Mouse (Mus musculus) hindbrain, embryonic 16.5 days (tissue): Measurements from ENCODE around the gene Myo1b. TPM values are rescaled to one million over a fixed set of nuclear protein-coding genes. Genes with fewer than 3 reads are reported as not detected.
A peak's percentile ranks its signal among the peaks of the same experiment; 100 is the strongest.
"Not testable (repeated sequence)": the region's sequence is repeated elsewhere in the genome, so short reads cannot be mapped to it uniquely, and the experiment has no call there.

Source experiments
- ATAC-seq: fragments of 200-750 bp; cut with Nextera tagmentation; 2 replicates; pipeline ENCODE4 v1.8.0; 2017; ENCODE audit warnings: moderate TSS enrichment, moderate library complexity
- H3K27ac ChIP-seq: fragments of 300-500 bp; sonication (generic); 2 replicates; pipeline ENCODE4 v1.5.1; 2014; ENCODE audit warnings: low read depth, mild to moderate bottlenecking, control low read depth, low read length, moderate library complexity
- H3K27me3 ChIP-seq: fragments of 300-500 bp; sonication (generic); replicated peaks from 2 replicates; pipeline ENCODE4 v1.6.1; 2014; ENCODE audit warnings: low read length; ENCODE audit not compliant: control insufficient read depth, insufficient read depth
- H3K36me3 ChIP-seq: fragments of 300-500 bp; sonication (generic); 2 replicates; pipeline ENCODE4 v1.6.1; 2014; ENCODE audit warnings: mild to moderate bottlenecking, low read length, moderate library complexity, mixed read lengths; ENCODE audit not compliant: control insufficient read depth, insufficient read depth
- H3K4me1 ChIP-seq: fragments of 300-500 bp; sonication (generic); 2 replicates; pipeline ENCODE4 v1.6.1; 2014; ENCODE audit warnings: low read depth, low read length; ENCODE audit not compliant: control insufficient read depth, insufficient read depth
- H3K4me2 ChIP-seq: fragments of 300-500 bp; sonication (generic); 2 replicates; pipeline ENCODE4 v1.6.1; 2014; ENCODE audit warnings: mild to moderate bottlenecking, low read length, control low read depth, moderate library complexity
- H3K4me3 ChIP-seq: fragments of 300-500 bp; sonication (generic); 2 replicates; pipeline ENCODE4 v1.5.1; 2014; ENCODE audit warnings: mild to moderate bottlenecking, low read length, control low read depth, moderate library complexity
- H3K9ac ChIP-seq: fragments of 300-500 bp; sonication (generic); 2 replicates; pipeline ENCODE4 v1.6.1; 2014; ENCODE audit warnings: low read depth, mild to moderate bottlenecking, control low read depth, low read length, moderate library complexity
- H3K9me3 ChIP-seq: fragments of 300-500 bp; sonication (generic); 2 replicates; pipeline ENCODE4 v1.6.1; 2014; ENCODE audit warnings: mild to moderate bottlenecking, low read length, moderate library complexity; ENCODE audit not compliant: control insufficient read depth
- WGBS: fragments of 180-500 bp; shearing (Covaris S2); extraction: QIAGEN DNeasy Blood & Tissue Kit; methylation state at CpG from one replicate; pipeline ENCODE4 v1.1.7; 2014; 5-methylcytosine and 5-hydroxymethylcytosine counted together
- polyA plus RNA-seq: library from polyadenylated mRNA; unstranded; fragments of >200 nt; fragmentation: Nextera tagmentation; extraction: Ambion mirVana; gene quantifications from 2 replicates; pipeline ENCODE4 v1.2.1, GENCODE M21; 2015

The Myo1b gene
- polyA plus RNA-seq, 1 experiment from 2014 or later: 43.2 TPM

GRCm38 (mm10) chr1:51885356-51885983 is 30.4 kb downstream of the Myo1b start:
- Histone ChIP-seq H3K27ac (no peak overlapping the region), H3K4me1 (peaks cover 9% of the 10 kb centered on the region)
- WGBS: 72% methylated on average over 8 of the region's 8 CpGs

GRCm38 (mm10) chr1:51883211-51883610 is 32.7 kb downstream of the Myo1b start:
- Histone ChIP-seq H3K4me2 (no peak overlapping the region), H3K9ac (no peak overlapping the region), H3K4me1 (peaks cover 14% of the 10 kb centered on the region), H3K4me3 (no peak overlapping the region), H3K9me3 (no peaks in the 10 kb centered on the region), H3K36me3 (no peaks in the 10 kb centered on the region), H3K27ac (no peak overlapping the region), H3K27me3 (no peaks in the 10 kb centered on the region)
- ATAC-seq: no peak
- WGBS: 97% methylated on average over 2 of the region's 2 CpGs

More at GRCm38 (mm10) chr1:51885356-51885983, 30.4 kb downstream of the Myo1b start:
- Histone ChIP-seq H3K4me2 (no peak overlapping the region), H3K9me3 (no peaks in the 10 kb centered on the region), H3K9ac (no peak overlapping the region), H3K36me3 (no peaks in the 10 kb centered on the region), H3K4me3 (no peak overlapping the region), H3K27me3 (no peaks in the 10 kb centered on the region)
- ATAC-seq: 0 out of 2 replicates have a peak, but pooled peaks have one; percentile 22

- 96% methylated on average over 10 of the region's 10 CpGs for WGBS
- Histone ChIP-seq H3K4me3 (no peak overlapping the region), H3K9ac (no peak overlapping the region), H3K4me2 (no peak overlapping the region), H3K4me1 (peaks cover 9% of the 10 kb centered on the region), H3K9me3 (no peaks in the 10 kb centered on the region), H3K27ac (no peak overlapping the region), H3K36me3 (no peaks in the 10 kb centered on the region), H3K27me3 (no peaks in the 10 kb centered on the region)
- no peak for ATAC-seq
These were observed 33.1 kb downstream of the Myo1b start for GRCm38 (mm10) chr1:51882752-51883151.

- WGBS: 60% methylated on average over 12 of the region's 12 CpGs
- no peak overlapping the region for H3K27ac ChIP-seq
- no peak for ATAC-seq
These were observed 35.7 kb downstream of the Myo1b start for GRCm38 (mm10) chr1:51879927-51880814.

GRCm38 (mm10) chr1:51879333-51879770 is 36.5 kb downstream of the Myo1b start:
- no peaks in the 10 kb centered on the region for H3K9me3 ChIP-seq
- WGBS: 15% methylated on average over 9 of the region's 9 CpGs
- no peaks in the 10 kb centered on the region for H3K36me3 ChIP-seq
- no peak overlapping the region for H3K27ac ChIP-seq
- no peak overlapping the region; the same call in 1 of the 2 replicates for H3K4me2 ChIP-seq
- peaks cover 7% of the 10 kb centered on the region for H3K4me1 ChIP-seq
- H3K9ac ChIP-seq: no peak overlapping the region
- H3K27me3 ChIP-seq: no peaks in the 10 kb centered on the region
- no peak overlapping the region for H3K4me3 ChIP-seq
- peak; percentile 38; the same call in 1 of the 2 replicates for ATAC-seq

More at GRCm38 (mm10) chr1:51879927-51880814, 35.7 kb downstream of the Myo1b start:
- peaks cover 7% of the 10 kb centered on the region for H3K4me1 ChIP-seq
- H3K4me3 ChIP-seq: no peak overlapping the region
- H3K36me3 ChIP-seq: no peaks in the 10 kb centered on the region
- H3K27me3 ChIP-seq: no peaks in the 10 kb centered on the region
- no peak overlapping the region; the same call in 1 of the 2 replicates for H3K9ac ChIP-seq
- no peak overlapping the region for H3K4me2 ChIP-seq
- no peaks in the 10 kb centered on the region for H3K9me3 ChIP-seq

- no peak overlapping the region for H3K9ac ChIP-seq
- H3K4me3 ChIP-seq: no peak overlapping the region
- no peak overlapping the region for H3K27ac ChIP-seq
- H3K9me3 ChIP-seq: no peaks in the 10 kb centered on the region
- H3K27me3 ChIP-seq: no peaks in the 10 kb centered on the region
- no peaks in the 10 kb centered on the region for H3K36me3 ChIP-seq
- peaks cover 7% of the 10 kb centered on the region for H3K4me1 ChIP-seq
- no peak overlapping the region for H3K4me2 ChIP-seq
- ATAC-seq: no peak
- 86% methylated on average over 15 of the region's 15 CpGs for WGBS
These were observed 40.2 kb downstream of the Myo1b start for GRCm38 (mm10) chr1:51875462-51876225.

- no peaks in the 10 kb centered on the region for H3K36me3 ChIP-seq
- no peak overlapping the region for H3K4me2 ChIP-seq
- no peaks in the 10 kb centered on the region for H3K27me3 ChIP-seq
- no peak overlapping the region for H3K4me3 ChIP-seq
- WGBS: 81% methylated on average over 7 of the region's 7 CpGs
- H3K9ac ChIP-seq: no peak overlapping the region
- no peak; the same call in 1 of the 2 replicates for ATAC-seq
- H3K9me3 ChIP-seq: no peaks in the 10 kb centered on the region
- no peak overlapping the region for H3K27ac ChIP-seq
- H3K4me1 ChIP-seq: no peaks in the 10 kb centered on the region
These were observed 43.2 kb downstream of the Myo1b start for GRCm38 (mm10) chr1:51872493-51873261.

- H3K4me1 ChIP-seq, H3K4me2 ChIP-seq, H3K27ac ChIP-seq, H3K4me3 ChIP-seq, H3K9ac ChIP-seq, H3K36me3 ChIP-seq, H3K9me3 ChIP-seq, H3K27me3 ChIP-seq: not testable (repeated sequence)
- 65% methylated on average over 1 of the region's 2 CpGs for WGBS
- ATAC-seq: peak; percentile 67
These were observed 44.6 kb downstream of the Myo1b start for GRCm38 (mm10) chr1:51871234-51871633.
